Mouse (Mus musculus) MEL (cell line): Measurements from ENCODE around the gene Hmbs. TPM values are rescaled to one million over a fixed set of nuclear protein-coding genes. Genes with fewer than 3 reads are reported as not detected.
A peak's percentile ranks its signal among the peaks of the same experiment; 100 is the strongest.

ENCODE experiments used
- DNase-seq: peaks from one replicate; pipeline ENCODE4 v3.0.0; 2011; ENCODE audit warnings: low read depth, low spot score
- H3K27ac ChIP-seq: 2 replicates; pipeline ENCODE4 v1.5.1; 2012; ENCODE audit warnings: low read depth, mild to moderate bottlenecking, control low read depth, low read length, moderate library complexity; ENCODE audit not compliant: control insufficient read depth
- H3K27me3 ChIP-seq, 2 experiments: fragments of 150-350 bp in 1 of 2; sonication (generic) in 1 of 2; 2 replicates each; pipeline ENCODE4 v1.6.1; 2012; ENCODE audit warnings: low read length in 2 of 2, mild to moderate bottlenecking in 2 of 2, improper control_type of control experiment in 1 of 2, moderate library complexity in 1 of 2; ENCODE audit not compliant: insufficient read depth in 2 of 2, control insufficient read depth in 1 of 2
- H3K36me3 ChIP-seq, 2 experiments: 2 replicates each; pipeline ENCODE4 v1.6.1; 2012 to 2014; ENCODE audit warnings: low read length in 2 of 2, improper control_type of control experiment in 1 of 2, inconsistent platforms in 1 of 2, mild to moderate bottlenecking in 1 of 2; ENCODE audit not compliant: insufficient read depth in 2 of 2, control insufficient read depth in 1 of 2
- H3K4me1 ChIP-seq, 2 experiments: fragments of 150-350 bp in 1 of 2; sonication (generic) in 1 of 2; 2 replicates each; pipeline ENCODE4 v1.6.1; 2012; ENCODE audit warnings: low read length in 2 of 2, improper control_type of control experiment in 1 of 2, mild to moderate bottlenecking in 1 of 2; ENCODE audit not compliant: insufficient read depth in 2 of 2, control insufficient read depth in 1 of 2
- H3K4me3 ChIP-seq, 2 experiments: fragments of 150-350 bp in 1 of 2; sonication (generic) in 1 of 2; 2 replicates each; pipeline ENCODE4 v1.5.1; 2012; ENCODE audit warnings: low read depth in 2 of 2, low read length in 2 of 2, mild to moderate bottlenecking in 2 of 2, moderate library complexity in 2 of 2, control low read depth in 1 of 2, improper control_type of control experiment in 1 of 2; ENCODE audit not compliant: control insufficient read depth in 1 of 2, insufficient read depth in 1 of 2
- H3K79me2 ChIP-seq: 2 replicates; pipeline ENCODE4 v1.6.1; 2012; ENCODE audit warnings: mild to moderate bottlenecking, low read length, moderate library complexity; ENCODE audit not compliant: control insufficient read depth, poor library complexity, insufficient read depth
- H3K9ac ChIP-seq: 2 replicates; pipeline ENCODE4 v1.6.1; 2012; ENCODE audit warnings: low read depth, mild to moderate bottlenecking, control low read depth, low read length, moderate library complexity; ENCODE audit not compliant: control insufficient read depth, poor library complexity, severe bottlenecking
- H3K9me3 ChIP-seq: fragments of 150-350 bp; sonication (generic); replicated peaks from 2 replicates; pipeline ENCODE4 v1.6.1; 2012; ENCODE audit warnings: mild to moderate bottlenecking, low read length, improper control_type of control experiment, moderate library complexity; ENCODE audit not compliant: insufficient read depth
- BHLHE40 ChIP-seq: IDR thresholded peaks from 2 replicates; pipeline ENCODE4 v1.6.1; 2012; ENCODE audit warnings: low read depth, mild to moderate bottlenecking, inconsistent platforms, low read length, improper control_type of control experiment, borderline replicate concordance
- CHD1 ChIP-seq: IDR thresholded peaks from 2 replicates; pipeline ENCODE4 v1.6.1; 2012; ENCODE audit warnings: low read depth, mild to moderate bottlenecking, inconsistent platforms, low read length, improper control_type of control experiment
- CTCF ChIP-seq, 3 experiments: IDR thresholded peaks in 2 of 3; conservative IDR thresholded peaks in 1 of 3; 2 replicates each; pipeline ENCODE4 v1.5.1; 2011 to 2012; ENCODE audit warnings: low read length in 3 of 3, low read depth in 2 of 3, mild to moderate bottlenecking in 2 of 3, improper control_type of control experiment in 1 of 3, inconsistent platforms in 1 of 3, mixed read lengths in 1 of 3, moderate library complexity in 1 of 3; ENCODE audit not compliant: control insufficient read depth in 1 of 3, insufficient read depth in 1 of 3, poor library complexity in 1 of 3, severe bottlenecking in 1 of 3
- E2F4 ChIP-seq: IDR thresholded peaks from 2 replicates; pipeline ENCODE4 v1.6.1; 2011; ENCODE audit warnings: low read depth, low read length, improper control_type of control experiment, borderline replicate concordance
- EP300 ChIP-seq, 2 experiments: IDR thresholded peaks; 2 replicates each; pipeline ENCODE4 v1.6.1; 2011; ENCODE audit warnings: improper control_type of control experiment in 2 of 2, low read length in 2 of 2, low read depth in 1 of 2, mild to moderate bottlenecking in 1 of 2
- GABPA ChIP-seq: IDR thresholded peaks from 2 replicates; pipeline ENCODE4 v1.6.1; 2012; ENCODE audit warnings: low read depth, mild to moderate bottlenecking, inconsistent platforms, low read length, improper control_type of control experiment, moderate library complexity
- GATA1 ChIP-seq: IDR thresholded peaks from 2 replicates; pipeline ENCODE4 v1.6.1; 2011; ENCODE audit warnings: low read depth, low read length, improper control_type of control experiment
- JUND ChIP-seq: IDR thresholded peaks from 2 replicates; pipeline ENCODE4 v1.6.1; 2011; ENCODE audit warnings: low read depth, mild to moderate bottlenecking, improper control_type of control experiment, low read length
- KAT2A ChIP-seq: conservative IDR thresholded peaks from 2 replicates; pipeline ENCODE4 v1.6.1; 2012; ENCODE audit warnings: low read depth, low read length, improper control_type of control experiment, inconsistent platforms
- MAX ChIP-seq: IDR thresholded peaks from 2 replicates; pipeline ENCODE4 v1.6.1; 2011; ENCODE audit warnings: low read length, improper control_type of control experiment
- MAZ ChIP-seq: IDR thresholded peaks from 2 replicates; pipeline ENCODE4 v1.6.1; 2012; ENCODE audit warnings: low read depth, mild to moderate bottlenecking, inconsistent platforms, low read length, improper control_type of control experiment
- MEF2A ChIP-seq: IDR thresholded peaks from 2 replicates; pipeline ENCODE4 v1.6.1; 2014; ENCODE audit warnings: low read depth, mild to moderate bottlenecking, inconsistent platforms, low read length, improper control_type of control experiment; ENCODE audit not compliant: poor library complexity, insufficient replicate concordance, severe bottlenecking; ENCODE audit errors: extremely low read depth
- NELFE ChIP-seq: IDR thresholded peaks from 2 replicates; pipeline ENCODE4 v1.6.1; 2011; ENCODE audit warnings: low read depth, low read length, improper control_type of control experiment
- NRF1 ChIP-seq: IDR thresholded peaks from 2 replicates; pipeline ENCODE4 v1.6.1; 2014; ENCODE audit warnings: low read depth, mild to moderate bottlenecking, inconsistent platforms, low read length, improper control_type of control experiment, moderate library complexity; ENCODE audit not compliant: poor library complexity, insufficient read depth, severe bottlenecking
- POLR2A ChIP-seq, 2 experiments: IDR thresholded peaks; 2 replicates each; pipeline ENCODE4 v1.6.1; 2011 to 2012; ENCODE audit warnings: low read length in 2 of 2, mild to moderate bottlenecking in 2 of 2, control low read depth in 1 of 2, improper control_type of control experiment in 1 of 2, low read depth in 1 of 2, moderate library complexity in 1 of 2; ENCODE audit not compliant: control insufficient read depth in 1 of 2, insufficient read depth in 1 of 2, poor library complexity in 1 of 2
- RCOR1 ChIP-seq: IDR thresholded peaks from 2 replicates; pipeline ENCODE4 v1.6.1; 2012; ENCODE audit warnings: low read depth, mild to moderate bottlenecking, inconsistent platforms, low read length, improper control_type of control experiment
- TAL1 ChIP-seq: IDR thresholded peaks from 2 replicates; pipeline ENCODE4 v1.6.1; 2012; ENCODE audit warnings: mild to moderate bottlenecking, inconsistent platforms, low read length, moderate library complexity, mixed read lengths
- TBP ChIP-seq: IDR thresholded peaks from 2 replicates; pipeline ENCODE4 v1.8.0; 2011; ENCODE audit warnings: low read depth, low read length, improper control_type of control experiment
- TCF12 ChIP-seq: IDR thresholded peaks from 2 replicates; pipeline ENCODE4 v1.6.1; 2014; ENCODE audit warnings: low read depth, mild to moderate bottlenecking, inconsistent platforms, low read length, improper control_type of control experiment, moderate library complexity
- USF1 ChIP-seq: IDR thresholded peaks from 2 replicates; pipeline ENCODE4 v1.6.1; 2014; ENCODE audit warnings: low read depth, mild to moderate bottlenecking, inconsistent platforms, low read length, improper control_type of control experiment, moderate library complexity
- ZKSCAN1 ChIP-seq: IDR thresholded peaks from 2 replicates; pipeline ENCODE4 v1.6.1; 2012; ENCODE audit warnings: low read depth, mild to moderate bottlenecking, inconsistent platforms, low read length, improper control_type of control experiment, moderate library complexity
- ZMIZ1 ChIP-seq: IDR thresholded peaks from 2 replicates; pipeline ENCODE4 v1.6.1; 2012; ENCODE audit warnings: low read depth, mild to moderate bottlenecking, inconsistent platforms, low read length, improper control_type of control experiment, moderate library complexity
- polyA plus RNA-seq, 2 experiments: library from polyadenylated mRNA; stranded (reverse) in 1 of 2; unstranded in 1 of 2; fragments of >175 nt in 1 of 2; fragments of >200 nt in 1 of 2; gene quantifications; 2 replicates each; pipeline versions ENCODE4 v1.2.1 to v1.2.4; 2012; ENCODE audit warnings: low replicate concordance in 2 of 2, low read depth in 1 of 2; ENCODE audit not compliant: insufficient read length in 2 of 2, insufficient read depth in 1 of 2, missing spikeins in 1 of 2
- total RNA-seq: library from RNA; depleted of rRNA; stranded (reverse); fragments of 300-350 nt; gene quantifications from 2 replicates; pipeline ENCODE4 v1.2.3, GENCODE M21; 2012

Gene Hmbs
- total and polyA plus RNA-seq, 3 experiments: 138 to 145 TPM; not detected in 1

GRCm38 (mm10) chr9:44326371-44327063 is 17.5 kb downstream of the Hmbs start (continued):
- TF ChIP-seq CHD1 (no peak; the same call in 1 of the 2 replicates), CTCF (IDR thresholded peaks at IDR 0.05 in 2 of 3, conservative IDR thresholded peaks at IDR 0.05 in 1 of 3; ENCODE audit: control insufficient read depth in 1 of 3, insufficient read depth in 1 of 3, low read depth in 2 of 3, low read length in 3 of 3, poor library complexity in 1 of 3, severe bottlenecking in 1 of 3) (no peak), ZMIZ1 (no peak), BHLHE40 (no peak), POLR2A (IDR thresholded peaks at IDR 0.05; ENCODE audit: control insufficient read depth in 1 of 2, insufficient read depth in 1 of 2, low read depth in 1 of 2, low read length in 2 of 2, poor library complexity in 1 of 2) (peak in 1 of 2 experiments; percentile 61; a peak in 1 of 4 replicates), KAT2A (peak; percentile 91), MAX (peak; percentile 98), NELFE (peak; percentile 53), USF1 (peak; percentile 93), NRF1 (peak; percentile 45; the same call in 1 of the 2 replicates), GATA1 (peak; percentile 72), ZKSCAN1 (no peak), TAL1 (no peak), EP300 (IDR thresholded peaks at IDR 0.05; ENCODE audit: low read depth in 1 of 2, low read length in 2 of 2) (no peak), TBP (peak; percentile 64), JUND (no peak), RCOR1 (peak; percentile 41; the same call in 1 of the 2 replicates), MEF2A (no peak)

GRCm38 (mm10) chr9:44325768-44326370 is 18.2 kb downstream of the Hmbs start, which contains the start of gene Dpagt1:
Dpagt1 (plus strand) TSS chr9:44326019.
- H3K27ac ChIP-seq: peak within 1 kb of the TSS; percentile 96
- H3K36me3 ChIP-seq: peaks cover 0 to 5% of the 10 kb centered on the region in 2 experiments; a peak in 2 of 4 replicates
- peak within 1 kb of the TSS; percentile 54 to 82 for H3K4me3 ChIP-seq
- no peaks in the 10 kb centered on the region for H3K27me3 ChIP-seq
- peak; percentile 61 for DNase-seq
- H3K9ac ChIP-seq: peak within 1 kb of the TSS; percentile 90
- peaks cover 11% of the 10 kb centered on the region; the same call in 1 of the 2 replicates for H3K79me2 ChIP-seq
- H3K4me1 ChIP-seq: peaks cover 4 to 11% of the 10 kb centered on the region in 2 experiments; a peak in 3 of 4 replicates
- H3K9me3 ChIP-seq: no peaks in the 10 kb centered on the region
- TF ChIP-seq TCF12 (0 out of 2 replicates have a peak, but pooled peaks have one; percentile 13), RCOR1 (no peak), GATA1 (no peak), E2F4 (no peak), NELFE (no peak), GABPA (no peak), MAZ (no peak), EP300 (IDR thresholded peaks at IDR 0.05; ENCODE audit: low read depth in 1 of 2, low read length in 2 of 2) (0 out of 4 replicates have a peak, but pooled peaks of 1 of the 2 experiments have one; percentile 2)
